Mouse (Mus musculus): ENCODE measurements around the gene Acadm. TPM values are rescaled to one million over a fixed set of nuclear protein-coding genes. Genes with fewer than 3 reads are reported as not detected.

The Acadm gene
- total and polyA plus RNA-seq, 3 experiments: 78.5 to 224 (median 199) TPM

GRCm38 (mm10) chr3:153911197-153911881 lies 33.1 kb downstream of the Acadm start:
- in situ Hi-C loops (cut with MboI; ENCODE audit: low pct_ligation_motif_present, low pct_unique_long_range_greater_than_20kb, low sequenced_read_pairs): no loop called here

GRCm38 (mm10) chr3:153910489-153910888 lies 33.9 kb downstream of the Acadm start:
- in situ Hi-C loops (cut with MboI; ENCODE audit: low pct_ligation_motif_present, low pct_unique_long_range_greater_than_20kb, low sequenced_read_pairs): no loop called here
- dilution Hi-C loops (cut with MboI; ENCODE audit: extremely low pct_ligation_motif_present, extremely low pct_unique_long_range_greater_than_20kb, low sequenced_read_pairs): no loop called here
- peak overlapping the region; percentile 69 to 99 (median 93) for H3K4me3 ChIP-seq (replicated peaks in 1 of 3; ENCODE audit: low read depth in 2 of 3, low read length in 2 of 3, poor library complexity in 1 of 3)
- no peaks in the 10 kb centered on the region for H3K27me3 ChIP-seq (replicated peaks)
- peak overlapping the region; percentile 63 for H3K4me2 ChIP-seq (ENCODE audit: insufficient read depth, low read depth, poor library complexity, severe bottlenecking)
- H3K36me3 ChIP-seq (replicated peaks in 1 of 2; ENCODE audit: control insufficient read depth in 1 of 2, insufficient read depth in 1 of 2, low read length in 1 of 2): peaks cover 56 to 66% of the 10 kb centered on the region in 2 experiments
- peaks cover 9 to 45% of the 10 kb centered on the region in 2 experiments for H3K4me1 ChIP-seq (ENCODE audit: control insufficient read depth in 1 of 2, insufficient read depth in 2 of 2)
- peak overlapping the region; percentile 99 for H3K9ac ChIP-seq (ENCODE audit: insufficient read depth, low read depth)
- peak overlapping the region; percentile 12 for H3K27ac ChIP-seq (ENCODE audit: insufficient read depth, low read depth)
- TF ChIP-seq POLR2A (IDR thresholded peaks at IDR 0.05; ENCODE audit: low read depth, low read length) (peak; percentile 25; the same call in 1 of the 2 replicates), IRF4 (IDR thresholded peaks at IDR 0.05; ENCODE audit: low read depth, low read length) (no peak), MYC (IDR thresholded peaks at IDR 0.05; ENCODE audit: low read depth, low read length) (0 out of 2 replicates have a peak, but pooled peaks have one; percentile 15), USF2 (conservative IDR thresholded peaks at IDR 0.05; ENCODE audit: low read depth, low read length) (no peak)
- no peaks in the 10 kb centered on the region for H3K9me3 ChIP-seq (replicated peaks; ENCODE audit: low read length)
- no peak for DNase-seq (ENCODE audit: extremely low read depth)
- H3K79me2 ChIP-seq (replicated peaks; ENCODE audit: control insufficient read depth, extremely low read depth, insufficient read depth, poor library complexity, severe bottlenecking): peaks cover 54% of the 10 kb centered on the region

More at GRCm38 (mm10) chr3:153911197-153911881, 33.1 kb downstream of the Acadm start:
- dilution Hi-C loops (cut with MboI; ENCODE audit: extremely low pct_ligation_motif_present, extremely low pct_unique_long_range_greater_than_20kb, low sequenced_read_pairs): no loop called here
- H3K4me1 ChIP-seq (ENCODE audit: control insufficient read depth in 1 of 2, insufficient read depth in 2 of 2): peaks cover 9 to 36% of the 10 kb centered on the region in 2 experiments
- no peak for DNase-seq (ENCODE audit: extremely low read depth)
- H3K4me2 ChIP-seq (ENCODE audit: insufficient read depth, low read depth, poor library complexity, severe bottlenecking): peak overlapping the region; percentile 63
- TF ChIP-seq CTCF (conservative IDR thresholded peaks at IDR 0.05 in 1 of 2, IDR thresholded peaks at IDR 0.05 in 1 of 2; ENCODE audit: low read depth in 2 of 2, low read length in 2 of 2) (no peak), EP300 (IDR thresholded peaks at IDR 0.05; ENCODE audit: low read length) (no peak), NELFE (IDR thresholded peaks at IDR 0.05; ENCODE audit: low read depth, low read length) (no peak; the same call in 1 of the 2 replicates), SIN3A (IDR thresholded peaks at IDR 0.05; ENCODE audit: low read length) (no peak; the same call in none of the 2 replicates), USF2 (conservative IDR thresholded peaks at IDR 0.05; ENCODE audit: low read depth, low read length) (peak; percentile 11; the same call in 1 of the 2 replicates), MAZ (IDR thresholded peaks at IDR 0.05; ENCODE audit: low read depth, low read length) (no peak), ZC3H11A (IDR thresholded peaks at IDR 0.05; ENCODE audit: low read depth, low read length) (no peak), E2F4 (IDR thresholded peaks at IDR 0.05; ENCODE audit: insufficient replicate concordance, low read depth, low read length) (no peak), RAD21 (IDR thresholded peaks at IDR 0.05; ENCODE audit: low read depth, low read length) (no peak), NRF1 (IDR thresholded peaks at IDR 0.05; ENCODE audit: low read depth, low read length) (no peak), ZNF384 (IDR thresholded peaks at IDR 0.05; ENCODE audit: low read depth, low read length) (no peak), SMC3 (IDR thresholded peaks at IDR 0.05; ENCODE audit: low read depth, low read length) (no peak; the same call in 1 of the 2 replicates), ELF1 (IDR thresholded peaks at IDR 0.05; ENCODE audit: low read depth, low read length) (peak; percentile 58; the same call in 1 of the 2 replicates), MEF2A (IDR thresholded peaks at IDR 0.05; ENCODE audit: borderline replicate concordance, low read depth, low read length) (no peak), USF1 (IDR thresholded peaks at IDR 0.05; ENCODE audit: low read depth, low read length) (no peak), GABPA (IDR thresholded peaks at IDR 0.05; ENCODE audit: insufficient replicate concordance, low read depth, low read length) (no peak), JUND (conservative IDR thresholded peaks at IDR 0.05; ENCODE audit: low read depth, low read length) (no peak), IRF4 (IDR thresholded peaks at IDR 0.05; ENCODE audit: low read depth, low read length) (0 out of 2 replicates have a peak, but pooled peaks have one; percentile 3), CHD2 (IDR thresholded peaks at IDR 0.05; ENCODE audit: low read length) (no peak), ZKSCAN1 (IDR thresholded peaks at IDR 0.05; ENCODE audit: borderline replicate concordance, low read depth, low read length) (no peak), BHLHE40 (IDR thresholded peaks at IDR 0.05; ENCODE audit: low read depth, low read length) (0 out of 2 replicates have a peak, but pooled peaks have one; percentile 9), MYC (IDR thresholded peaks at IDR 0.05; ENCODE audit: low read depth, low read length) (0 out of 2 replicates have a peak, but pooled peaks have one; percentile 9), TBP (conservative IDR thresholded peaks at IDR 0.05; ENCODE audit: low read depth, low read length) (no peak), ETS1 (conservative IDR thresholded peaks at IDR 0.05; ENCODE audit: low read depth, low read length) (no peak), ZMIZ1 (IDR thresholded peaks at IDR 0.05; ENCODE audit: low read depth, low read length) (peak; percentile 68; the same call in 1 of the 2 replicates), RCOR1 (conservative IDR thresholded peaks at IDR 0.05; ENCODE audit: low read depth, low read length) (no peak), HCFC1 (IDR thresholded peaks at IDR 0.05; ENCODE audit: low read depth, low read length) (peak; percentile 23), TCF12 (IDR thresholded peaks at IDR 0.05; ENCODE audit: low read depth, low read length) (0 out of 2 replicates have a peak, but pooled peaks have one; percentile 14), UBTF (IDR thresholded peaks at IDR 0.05; ENCODE audit: low read depth, low read length) (0 out of 2 replicates have a peak, but pooled peaks have one; percentile 32), POLR2A (IDR thresholded peaks at IDR 0.05; ENCODE audit: low read depth, low read length) (peak; percentile 28), MXI1 (IDR thresholded peaks at IDR 0.05; ENCODE audit: low read depth, low read length) (0 out of 2 replicates have a peak, but pooled peaks have one; percentile 27), PAX5 (IDR thresholded peaks at IDR 0.05; ENCODE audit: low read length) (no peak), MAX (IDR thresholded peaks at IDR 0.05; ENCODE audit: low read length) (no peak; the same call in none of the 2 replicates), CHD1 (IDR thresholded peaks at IDR 0.05; ENCODE audit: low read depth, low read length) (peak; percentile 96), JUN (IDR thresholded peaks at IDR 0.05; ENCODE audit: insufficient read depth, low read depth, low read length) (0 out of 2 replicates have a peak, but pooled peaks have one; percentile 4), POLR2AphosphoS2 (IDR thresholded peaks at IDR 0.05; ENCODE audit: low read depth, low read length) (no peak; the same call in 1 of the 2 replicates), KAT2A (IDR thresholded peaks at IDR 0.05; ENCODE audit: insufficient replicate concordance, low read length) (0 out of 2 replicates have a peak, but pooled peaks have one; percentile 52), MAFK (IDR thresholded peaks at IDR 0.05; ENCODE audit: insufficient replicate concordance, low read length) (peak; percentile 25; the same call in 1 of the 2 replicates)
- H3K36me3 ChIP-seq (replicated peaks in 1 of 2; ENCODE audit: control insufficient read depth in 1 of 2, insufficient read depth in 1 of 2, low read length in 1 of 2): peaks cover 47 to 57% of the 10 kb centered on the region in 2 experiments
- H3K9ac ChIP-seq (ENCODE audit: insufficient read depth, low read depth): peak overlapping the region; percentile 99
- no peaks in the 10 kb centered on the region for H3K9me3 ChIP-seq (replicated peaks; ENCODE audit: low read length)
- no peaks in the 10 kb centered on the region for H3K27me3 ChIP-seq (replicated peaks)
- peak overlapping the region; percentile 69 to 99 (median 93) for H3K4me3 ChIP-seq (replicated peaks in 1 of 3; ENCODE audit: low read depth in 2 of 3, low read length in 2 of 3, poor library complexity in 1 of 3)
- peaks cover 54% of the 10 kb centered on the region for H3K79me2 ChIP-seq (replicated peaks; ENCODE audit: control insufficient read depth, extremely low read depth, insufficient read depth, poor library complexity, severe bottlenecking)
- H3K27ac ChIP-seq (ENCODE audit: insufficient read depth, low read depth): peak overlapping the region; percentile 26
